Mouse (Mus musculus) bone marrow macrophage, adult 2 months (primary cell): ENCODE data around the gene Gm26620. TPM values are rescaled to one million over a fixed set of nuclear protein-coding genes. Genes with fewer than 3 reads are reported as not detected.

ENCODE experiments used
- H3K27ac ChIP-seq: 2 replicates; pipeline ENCODE4 v1.5.1; 2012; ENCODE audit warnings: low read depth, low read length; ENCODE audit not compliant: insufficient read depth
- H3K4me1 ChIP-seq: 2 replicates; pipeline ENCODE4 v1.6.1; 2012; ENCODE audit warnings: low read length; ENCODE audit not compliant: control insufficient read depth, insufficient read depth
- H3K4me3 ChIP-seq: 2 replicates; pipeline ENCODE4 v1.5.1; 2012; ENCODE audit warnings: mild to moderate bottlenecking, low read length, moderate library complexity; ENCODE audit not compliant: insufficient read depth
- CTCF ChIP-seq: IDR thresholded peaks from 2 replicates; pipeline ENCODE4 v1.5.1; 2012; ENCODE audit warnings: low read depth, mild to moderate bottlenecking, low read length, moderate library complexity
- POLR2A ChIP-seq: IDR thresholded peaks from 2 replicates; pipeline ENCODE4 v1.6.1; 2012; ENCODE audit warnings: mild to moderate bottlenecking, low read depth, low read length, borderline replicate concordance
- polyA plus RNA-seq: library from polyadenylated mRNA; stranded (reverse); fragments of >200 nt; gene quantifications from 2 replicates; pipeline ENCODE4 v1.2.4, GENCODE M21; 2012; ENCODE audit not compliant: missing spikeins, insufficient read depth, insufficient read length

The Gm26620 gene
- polyA plus RNA-seq, result not detected in 2 replicates

DNA sequence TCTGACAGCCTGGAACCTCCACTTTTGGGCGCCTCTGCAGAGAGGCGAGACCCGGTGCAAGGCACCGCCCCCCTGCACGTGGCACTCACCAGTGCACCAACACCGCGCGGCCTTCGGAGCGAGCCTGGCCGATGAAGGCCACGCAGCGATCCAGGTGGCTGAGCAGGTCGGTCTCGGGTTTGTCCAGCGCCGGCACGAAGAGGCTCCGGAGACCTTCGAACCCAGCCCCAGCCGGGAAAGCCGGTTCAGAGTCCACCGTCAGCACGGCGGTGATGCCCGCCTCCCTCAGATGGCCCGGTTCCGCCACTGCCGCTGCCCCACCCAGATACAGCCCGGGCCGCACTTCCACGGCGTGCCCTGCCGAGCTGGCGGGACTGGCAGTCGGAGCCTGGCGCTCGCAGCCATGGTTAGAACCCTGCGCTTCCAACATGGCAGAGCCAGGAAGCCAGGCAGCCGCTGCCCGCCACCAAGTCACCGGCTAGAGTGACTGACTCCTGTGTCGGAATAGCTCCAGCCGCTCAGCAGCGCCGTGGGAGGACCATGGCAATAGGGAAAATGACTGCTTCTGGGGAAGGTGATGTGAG is at the start of gene Gm26620, which contains the start of gene Dusp12:
Gene Gm26620, plus strand, starts transcription at position 88 of the 584 bp plus-strand sequence.
Gene Dusp12, minus strand, starts transcription at position 563 of the 584 bp plus-strand sequence.
- Histone ChIP-seq H3K4me1 (peaks cover 13% of the 10 kb centered on the region), H3K4me3 (peak within 1 kb of the TSS; percentile 86), H3K27ac (peak within 1 kb of the TSS; percentile 16; the same call in 1 of the 2 replicates)
- no peak for TF ChIP-seq POLR2A
- TF ChIP-seq CTCF, result no peak

- H3K4me1 ChIP-seq, result no peaks in the 10 kb centered on the region
- TF ChIP-seq CTCF (no peak), POLR2A (no peak)
- no peak overlapping the region for H3K27ac ChIP-seq
- no peak overlapping the region for H3K4me3 ChIP-seq
These were observed 45.2 kb upstream of the Gm26620 start for GRCm38 (mm10) chr1:170839685-170840084.

DNA sequence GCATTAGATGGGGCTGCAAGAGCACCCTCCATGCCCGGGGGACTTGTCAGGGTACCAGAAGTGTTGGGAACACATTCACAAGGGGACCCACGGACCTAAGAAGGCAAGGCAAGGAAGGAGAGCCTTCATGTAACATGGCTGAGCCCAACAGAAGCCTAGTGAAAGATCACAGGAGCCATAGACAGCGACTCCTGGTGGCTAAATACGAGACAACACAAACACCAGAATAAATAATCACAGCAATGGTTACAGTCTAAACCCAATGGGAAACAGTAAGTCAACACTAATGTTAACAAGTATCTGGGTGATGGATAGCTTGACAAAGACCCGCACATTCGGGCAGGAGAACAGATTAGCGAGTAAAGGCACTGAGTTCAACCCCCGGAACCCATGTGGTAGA is 40.5 kb upstream of the Gm26620 start:
- TF ChIP-seq POLR2A, result no peak
- TF ChIP-seq CTCF, result peak; percentile 53; the same call in 1 of the 2 replicates
- Histone ChIP-seq H3K4me1 (peaks cover 22% of the 10 kb centered on the region), H3K4me3 (no peak overlapping the region), H3K27ac (no peak overlapping the region)

- Histone ChIP-seq H3K4me1 (peaks cover 33% of the 10 kb centered on the region), H3K27ac (peak overlapping the region; percentile 99), H3K4me3 (peak overlapping the region; percentile 63)
- TF ChIP-seq CTCF (no peak), POLR2A (no peak)
These were observed 39.2 kb upstream of the Gm26620 start for GRCm38 (mm10) chr1:170845448-170846307.

DNA sequence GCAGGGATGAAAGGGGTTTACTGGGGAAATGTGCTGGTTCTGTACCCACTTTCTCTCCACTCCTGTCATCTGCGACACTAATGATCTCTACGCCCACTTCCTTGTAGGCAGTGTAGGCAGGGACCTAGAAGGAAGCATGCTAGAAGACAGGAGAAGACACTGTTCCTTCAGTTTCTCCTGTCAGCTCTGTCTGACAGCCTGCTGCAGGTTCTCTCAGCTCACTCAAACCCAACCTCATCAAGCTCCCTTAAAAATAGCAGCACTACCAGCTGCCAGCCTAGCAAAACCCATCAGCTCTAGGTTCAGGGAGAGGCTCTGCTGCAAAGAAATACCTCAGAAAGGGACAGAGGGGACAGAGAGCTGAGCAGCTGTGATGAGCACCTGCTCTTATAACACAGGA is 34.9 kb upstream of the Gm26620 start:
- no peak overlapping the region for H3K4me3 ChIP-seq
- TF ChIP-seq POLR2A, result no peak
- TF ChIP-seq CTCF, result no peak
- peaks cover 53% of the 10 kb centered on the region for H3K4me1 ChIP-seq
- H3K27ac ChIP-seq, result 0 out of 2 replicates have a peak overlapping the region, but pooled peaks have one; percentile 37

- TF ChIP-seq CTCF (no peak), POLR2A (no peak)
- Histone ChIP-seq H3K4me1 (peaks cover 55% of the 10 kb centered on the region), H3K4me3 (no peak overlapping the region), H3K27ac (0 out of 2 replicates have a peak overlapping the region, but pooled peaks have one; percentile 8)
These were observed 33.9 kb upstream of the Gm26620 start for GRCm38 (mm10) chr1:170850637-170851624.

- Histone ChIP-seq H3K4me1 (peaks cover 67% of the 10 kb centered on the region), H3K27ac (peak overlapping the region; percentile 96), H3K4me3 (peak overlapping the region; percentile 34)
- no peak for TF ChIP-seq POLR2A
- no peak for TF ChIP-seq CTCF
These were observed 31.3 kb upstream of the Gm26620 start for GRCm38 (mm10) chr1:170853604-170854003.

GRCm38 (mm10) chr1:170855056-170855760 is 29.7 kb upstream of the Gm26620 start:
- peaks cover 67% of the 10 kb centered on the region for H3K4me1 ChIP-seq
- no peak for TF ChIP-seq POLR2A
- no peak for TF ChIP-seq CTCF
- no peak overlapping the region for H3K4me3 ChIP-seq
- H3K27ac ChIP-seq, result peak overlapping the region; percentile 93

- Histone ChIP-seq H3K4me1 (peaks cover 63% of the 10 kb centered on the region), H3K27ac (no peak overlapping the region)
- TF ChIP-seq POLR2A, result no peak
- no peak for TF ChIP-seq CTCF
These were observed 27.5 kb upstream of the Gm26620 start for GRCm38 (mm10) chr1:170857369-170857768.

More at GRCm38 (mm10) chr1:170857369-170857768, 27.5 kb upstream of the Gm26620 start:
- H3K4me3 ChIP-seq, result no peak overlapping the region
